Mouse (Mus musculus) intestine, embryonic 16.5 days (tissue): Measurements from ENCODE around the gene Ptk6. TPM values are rescaled to one million over a fixed set of nuclear protein-coding genes. Genes with fewer than 3 reads are reported as not detected.
A peak's percentile ranks its signal among the peaks of the same experiment; 100 is the strongest.
"Not testable (repeated sequence)": the region's sequence is repeated elsewhere in the genome, so short reads cannot be mapped to it uniquely, and the experiment has no call there.

ENCODE experiments used
- ATAC-seq: fragments of 200-750 bp; cut with Nextera tagmentation; 2 replicates; pipeline ENCODE4 v1.8.0; 2017; ENCODE audit warnings: moderate TSS enrichment, moderate library complexity
- H3K27ac ChIP-seq: fragments of 300-500 bp; sonication (generic); 2 replicates; pipeline ENCODE4 v1.5.1; 2014; ENCODE audit warnings: mild to moderate bottlenecking, low read length
- H3K27me3 ChIP-seq: fragments of 300-500 bp; sonication (generic); replicated peaks from 2 replicates; pipeline ENCODE4 v1.6.1; 2014; ENCODE audit warnings: low read length, control low read depth, mixed read lengths; ENCODE audit not compliant: control insufficient read depth, insufficient read depth
- H3K36me3 ChIP-seq: fragments of 300-500 bp; sonication (generic); 2 replicates; pipeline ENCODE4 v1.6.1; 2014; ENCODE audit warnings: low read length, control low read depth; ENCODE audit not compliant: control insufficient read depth, insufficient read depth
- H3K4me1 ChIP-seq: fragments of 300-500 bp; sonication (generic); 2 replicates; pipeline ENCODE4 v1.6.1; 2014; ENCODE audit warnings: low read length, control low read depth, mixed read lengths; ENCODE audit not compliant: control insufficient read depth, insufficient read depth
- H3K4me2 ChIP-seq: fragments of 300-500 bp; sonication (generic); 2 replicates; pipeline ENCODE4 v1.6.1; 2014; ENCODE audit warnings: low read depth, low read length, control low read depth
- H3K4me3 ChIP-seq: fragments of 300-500 bp; sonication (generic); 2 replicates; pipeline ENCODE4 v1.5.1; 2014; ENCODE audit warnings: mild to moderate bottlenecking, low read length
- H3K9ac ChIP-seq: fragments of 300-500 bp; sonication (generic); 2 replicates; pipeline ENCODE4 v1.6.1; 2014; ENCODE audit warnings: low read depth, low read length
- H3K9me3 ChIP-seq: fragments of 300-500 bp; sonication (generic); 2 replicates; pipeline ENCODE4 v1.6.1; 2016; ENCODE audit warnings: low read length, control low read depth; ENCODE audit not compliant: control insufficient read depth
- WGBS: fragments of 180-500 bp; shearing (Covaris S2); extraction: QIAGEN DNeasy Blood & Tissue Kit; methylation state at CpG from one replicate; pipeline ENCODE4 v1.1.7; 2014; 5-methylcytosine and 5-hydroxymethylcytosine counted together
- polyA plus RNA-seq: library from polyadenylated mRNA; unstranded; fragments of >200 nt; fragmentation: Nextera tagmentation; extraction: Ambion mirVana; gene quantifications from 2 replicates; pipeline ENCODE4 v1.2.1, GENCODE M21; 2015

The Ptk6 gene
- polyA plus RNA-seq, 1 experiment from 2014 or later: 0.45 TPM

DNA sequence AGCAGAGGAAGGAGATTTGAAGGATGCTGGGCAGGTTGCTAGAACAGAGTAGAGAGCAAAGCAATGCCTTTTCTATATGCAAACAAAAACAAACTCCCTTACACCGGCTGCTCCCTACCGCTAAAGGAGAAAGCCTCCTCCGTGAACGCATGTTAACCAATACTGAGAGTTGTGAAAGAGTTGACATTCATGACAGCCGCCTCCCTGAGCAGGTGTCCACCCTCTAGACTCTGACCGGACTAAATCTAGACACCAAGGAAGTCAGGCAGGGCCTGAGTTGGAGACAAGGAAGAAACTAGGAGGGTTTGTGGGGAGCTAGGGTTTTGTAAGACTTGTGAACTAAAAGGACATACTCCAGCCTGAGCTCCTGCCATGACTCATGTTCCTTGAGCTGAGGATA, 297 bp upstream of the Ptk6 start:
- no peak overlapping the region for H3K4me2 ChIP-seq
- H3K27me3 ChIP-seq: no peaks in the 10 kb centered on the region
- no peaks in the 10 kb centered on the region for H3K9me3 ChIP-seq
- WGBS: 61% methylated on average over 6 of the region's 6 CpGs
- no peak overlapping the region for H3K9ac ChIP-seq
- H3K36me3 ChIP-seq: no peaks in the 10 kb centered on the region
- H3K4me3 ChIP-seq: no peak overlapping the region
- peak; percentile 80 for ATAC-seq
- H3K4me1 ChIP-seq: peaks cover 7% of the 10 kb centered on the region
- H3K27ac ChIP-seq: no peak overlapping the region

DNA sequence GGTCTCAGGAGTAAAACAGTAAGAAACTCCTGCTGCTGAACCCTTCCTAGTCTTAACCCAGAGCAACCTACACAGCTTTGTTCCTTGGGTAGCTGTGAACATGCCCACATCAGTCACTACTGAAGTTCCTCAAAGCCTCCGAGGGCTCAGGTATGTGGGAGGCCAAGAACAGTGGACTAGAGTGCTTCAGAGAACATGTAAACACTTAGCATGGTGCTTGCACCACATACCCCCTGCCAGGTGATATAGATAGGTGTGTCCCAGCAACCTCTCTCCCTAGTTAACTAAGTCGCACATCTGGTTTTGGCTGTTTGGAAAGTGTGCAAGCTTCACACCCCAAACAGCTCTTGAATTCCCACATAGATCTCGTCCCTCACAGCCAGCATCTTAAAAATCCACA, 983 bp downstream of the Ptk6 start:
- Histone ChIP-seq H3K27ac (no peak overlapping the region), H3K9me3 (no peaks in the 10 kb centered on the region), H3K27me3 (no peaks in the 10 kb centered on the region), H3K4me2 (no peak overlapping the region), H3K9ac (no peak overlapping the region), H3K4me3 (no peak overlapping the region), H3K4me1 (peaks cover 7% of the 10 kb centered on the region), H3K36me3 (no peaks in the 10 kb centered on the region)
- no peak for ATAC-seq
- WGBS: 74% methylated on average over 3 of the region's 3 CpGs

GRCm38 (mm10) chr2:181196628-181197300, 5.8 kb downstream of the Ptk6 start:
- Histone ChIP-seq H3K9ac (no peak overlapping the region), H3K4me2 (no peak overlapping the region), H3K4me1 (0 out of 2 replicates have a peak, but pooled peaks cover 2% of the 10 kb centered on the region), H3K27me3 (no peaks in the 10 kb centered on the region), H3K27ac (no peak overlapping the region), H3K9me3 (no peaks in the 10 kb centered on the region), H3K36me3 (no peaks in the 10 kb centered on the region), H3K4me3 (no peak overlapping the region)
- ATAC-seq: peak; percentile 76
- WGBS: 62% methylated on average over 4 of the region's 4 CpGs

DNA sequence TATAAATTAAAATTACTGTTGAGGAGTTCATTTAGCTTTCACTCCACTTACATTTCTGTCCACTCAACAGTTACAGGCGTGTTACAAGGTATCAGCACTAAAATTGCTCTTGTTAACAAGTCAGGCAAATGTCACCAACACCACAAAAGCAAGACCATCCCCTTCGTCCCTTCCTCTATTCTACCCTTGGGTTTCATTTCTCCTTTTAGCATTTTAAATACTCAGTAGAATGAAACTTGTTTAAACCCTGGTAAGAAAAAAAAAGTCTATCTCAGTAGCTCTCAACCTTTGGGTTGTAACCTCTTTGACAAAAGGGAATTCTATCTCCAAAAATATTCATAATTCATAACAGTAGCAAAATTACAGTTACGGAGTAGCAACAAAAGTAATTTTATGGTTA, 9.5 kb downstream of the Ptk6 start:
- H3K9ac ChIP-seq: no peak overlapping the region
- H3K4me3 ChIP-seq: no peak overlapping the region
- H3K4me2 ChIP-seq: no peak overlapping the region
- WGBS: 71% methylated on average over 3 of the region's 3 CpGs
- H3K27me3 ChIP-seq: no peaks in the 10 kb centered on the region
- no peak overlapping the region for H3K27ac ChIP-seq
- ATAC-seq: no peak
- H3K36me3 ChIP-seq: no peaks in the 10 kb centered on the region
- H3K4me1 ChIP-seq: peaks cover 13% of the 10 kb centered on the region
- no peaks in the 10 kb centered on the region for H3K9me3 ChIP-seq

- Histone ChIP-seq H3K36me3 (no peaks in the 10 kb centered on the region), H3K4me2 (no peak overlapping the region), H3K4me1 (peaks cover 13% of the 10 kb centered on the region), H3K27me3 (no peaks in the 10 kb centered on the region), H3K9me3 (no peaks in the 10 kb centered on the region), H3K4me3 (no peak overlapping the region), H3K27ac (no peak overlapping the region), H3K9ac (no peak overlapping the region)
- ATAC-seq: no peak
- WGBS: 65% methylated on average over 4 of the region's 4 CpGs
Observed at GRCm38 (mm10) chr2:181191936-181192335, 10.7 kb downstream of the Ptk6 start.

GRCm38 (mm10) chr2:181191385-181191784, 11.2 kb downstream of the Ptk6 start:
- H3K4me2 ChIP-seq, ATAC-seq, H3K27ac ChIP-seq, H3K4me3 ChIP-seq, H3K27me3 ChIP-seq, H3K9me3 ChIP-seq, H3K36me3 ChIP-seq, H3K9ac ChIP-seq: not testable (repeated sequence)
- H3K4me1 ChIP-seq: peaks cover 11% of the 10 kb centered on the region
- 84% methylated on average over 3 of the region's 4 CpGs for WGBS

DNA sequence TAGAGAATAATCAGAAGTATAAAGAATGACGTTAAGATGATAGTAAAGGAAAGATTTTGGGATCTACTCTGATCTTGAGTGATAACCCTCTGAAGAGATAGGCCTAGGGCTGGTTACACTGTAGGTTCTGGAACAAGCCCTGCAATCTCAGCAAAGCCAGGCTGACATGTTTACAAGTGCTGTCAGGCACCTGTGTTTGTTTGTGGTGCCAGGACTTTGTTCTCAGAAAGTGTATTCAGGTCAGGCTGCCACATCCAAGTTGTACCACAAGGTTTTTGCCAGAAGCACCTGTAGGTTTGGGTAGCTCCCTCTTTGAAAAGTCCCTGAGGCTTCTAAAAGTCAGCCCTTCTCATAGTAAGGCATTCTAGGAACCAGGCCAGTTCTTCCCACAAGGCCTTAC, 13.3 kb downstream of the Ptk6 start:
- 85% methylated on average over 1 of the region's 1 CpGs for WGBS
- no peak for ATAC-seq
- Histone ChIP-seq H3K4me1 (peaks cover 11% of the 10 kb centered on the region), H3K36me3 (no peaks in the 10 kb centered on the region), H3K27me3 (no peaks in the 10 kb centered on the region), H3K4me2 (no peak overlapping the region; the same call in 1 of the 2 replicates), H3K4me3 (no peak overlapping the region), H3K9ac (no peak overlapping the region), H3K27ac (no peak overlapping the region), H3K9me3 (no peaks in the 10 kb centered on the region)

DNA sequence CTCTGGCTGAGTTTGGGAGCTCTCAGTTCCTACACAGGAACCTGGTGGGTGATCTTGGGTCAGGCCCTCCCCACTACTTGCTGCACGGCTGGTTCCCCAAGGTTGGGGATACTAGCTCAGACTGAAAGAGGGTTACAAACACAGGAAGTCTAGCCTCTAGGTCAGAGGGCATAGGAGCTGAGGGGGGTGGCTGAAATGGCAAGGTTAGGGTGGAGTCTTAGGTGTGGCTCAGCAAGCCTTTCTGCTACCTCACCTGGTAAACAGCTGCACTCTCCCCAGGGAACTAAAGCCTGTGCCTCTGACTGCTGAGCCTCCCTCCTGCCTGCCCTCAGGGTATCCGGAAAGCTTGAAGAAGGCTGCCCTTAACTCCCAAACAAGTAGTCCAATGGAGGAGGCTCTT, 13.9 kb downstream of the Ptk6 start:
- H3K4me3 ChIP-seq: peak overlapping the region; percentile 4; the same call in 1 of the 2 replicates
- H3K9me3 ChIP-seq: no peaks in the 10 kb centered on the region
- ATAC-seq: 0 out of 2 replicates have a peak, but pooled peaks have one; percentile 7
- WGBS: 52% methylated on average over 2 of the region's 2 CpGs
- peak overlapping the region; percentile 95 for H3K4me2 ChIP-seq
- H3K27me3 ChIP-seq: no peaks in the 10 kb centered on the region
- peak overlapping the region; percentile 38 for H3K27ac ChIP-seq
- peaks cover 11% of the 10 kb centered on the region for H3K4me1 ChIP-seq
- peak overlapping the region; percentile 26 for H3K9ac ChIP-seq
- no peaks in the 10 kb centered on the region for H3K36me3 ChIP-seq

- no peaks in the 10 kb centered on the region for H3K9me3 ChIP-seq
- peak within 1 kb of the TSS; percentile 95 for H3K4me2 ChIP-seq
- H3K4me1 ChIP-seq: peaks cover 11% of the 10 kb centered on the region
- peak within 1 kb of the TSS; percentile 73 for H3K4me3 ChIP-seq
- under 1% methylated on average over 64 of the region's 64 CpGs for WGBS
- H3K27ac ChIP-seq: peak within 1 kb of the TSS; percentile 94
- peak within 1 kb of the TSS; percentile 90 for H3K9ac ChIP-seq
- ATAC-seq: peak; percentile 98
- H3K36me3 ChIP-seq: no peaks in the 10 kb centered on the region
- no peaks in the 10 kb centered on the region for H3K27me3 ChIP-seq
Observed at GRCm38 (mm10) chr2:181187121-181188000, 15.2 kb downstream of the Ptk6 start, which contains the start of gene Ppdpf. Gene Ppdpf (plus strand): TSS chr2:181187247.
